22 mouse cellular contexts compared by ENCODE assay signal in genomic region chr7:98873316-98873715, GRCm38 (mm10). TPM values are rescaled to one million over a fixed set of nuclear protein-coding genes. Genes with fewer than 3 reads are reported as not detected.
A peak's percentile ranks its signal among the peaks of the same experiment; 100 is the strongest.
DNase-seq lines count a peak whose midpoint lies in the region; TF ChIP-seq lines count a peak whose summit lies in the region.
"Had no signal": no experiment of that assay in that cellular context is flagged by ENCODE, and none has a peak within 500 bp of the region (broad histone marks: within the 10 kb centered on the region; RNA-seq: fewer than 3 reads in every experiment).

No protein-coding gene starts in this region.

- H3K79me2 ChIP-seq in heart, adult 2 months (replicated peaks; ENCODE audit: control insufficient read depth, insufficient read depth, low read length) = no peaks in the 10 kb centered on the region

- no peak for TF ChIP-seq EP300 in heart, adult 2 months (IDR thresholded peaks at IDR 0.05; ENCODE audit: insufficient read depth, low read depth, low read length)

- 0 out of 2 replicates have a peak, but pooled peaks cover 2% of the 10 kb centered on the region for H3K36me3 ChIP-seq in ES-E14 (ENCODE audit: control insufficient read depth, insufficient read depth, low read length, poor library complexity, severe bottlenecking)
- no peaks in the 10 kb centered on the region for H3K36me3 ChIP-seq in heart, adult 2 months (ENCODE audit: control insufficient read depth, insufficient read depth, low read length)
- H3K36me3 ChIP-seq: embryonic facial prominence, embryonic 13.5 days; embryonic facial prominence, embryonic 15.5 days; forebrain, embryonic 10.5 days; forebrain, embryonic 12.5 days had no signal

- H3K4me1 ChIP-seq in ES-E14 (ENCODE audit: control insufficient read depth in 2 of 2, insufficient read depth in 2 of 2, low read length in 2 of 2, poor library complexity in 1 of 2) = peaks cover 11 to 25% of the 10 kb centered on the region in 2 experiments; a peak in 3 of 4 replicates
- peaks cover 2% of the 10 kb centered on the region; the same call in 1 of the 2 replicates for H3K4me1 ChIP-seq in heart, adult 2 months (ENCODE audit: control insufficient read depth, insufficient read depth, low read length)

- H3K27ac ChIP-seq in ES-E14 (ENCODE audit: insufficient read depth, low read depth, low read length, poor library complexity, severe bottlenecking) = no peak overlapping the region; the same call in 1 of the 2 replicates
- no peak overlapping the region for H3K27ac ChIP-seq in heart, adult 2 months
- H3K27ac ChIP-seq: embryonic facial prominence, embryonic 15.5 days; forebrain, embryonic 10.5 days; forebrain, embryonic 12.5 days had no signal

- 87% methylated on average over 12 of the region's 12 CpGs for WGBS in heart, adult 2 months

- in situ Hi-C loops in ES-E14 (cut with MboI; ENCODE audit: low sequenced_read_pairs in 2 of 2, unreplicated experiment in 2 of 2) = no loop called here

- peak overlapping the region; percentile 37; the same call in 1 of the 2 replicates for H3K9ac ChIP-seq in ES-E14 (ENCODE audit: insufficient read depth, low read depth, low read length, poor library complexity, severe bottlenecking)
- H3K9ac ChIP-seq in heart, adult 2 months (ENCODE audit: low read depth, low read length) = no peak overlapping the region
- H3K9ac ChIP-seq: embryonic facial prominence, embryonic 13.5 days; embryonic facial prominence, embryonic 15.5 days; forebrain, embryonic 12.5 days had no signal

- no peak for TF ChIP-seq POLR2A in heart, adult 2 months (IDR thresholded peaks at IDR 0.05; ENCODE audit: insufficient read depth, low read depth, low read length)

- intact Hi-C loops in heart, adult 2 months (cut with DNase I) = no loop called here

- DNase-seq in ES-CJ7 (ENCODE audit: low read depth, low spot score) (peak; percentile 52), ES-E14 (ENCODE audit: low read depth, low spot score) (no peak), ZHBTc4 (ENCODE audit: low read depth, low spot score) (peak; percentile 82)
- DNase-seq in thymus, postnatal 25 days = no peak
- DNase-seq in heart, adult 2 months = no peak
- DNase-seq: adrenal gland, adult 2 months; adrenal gland, postnatal 10 days; adrenal gland, postnatal 25 days; cerebellum, adult 11 months; cerebellum, adult 18-20 months; cerebellum, adult 8-10 months; cerebellum, adult 9-11 months; cerebellum, postnatal 14 days; cerebellum, postnatal 36 days; embryo, embryonic 11 days had no signal

- no peak for TF ChIP-seq CTCF in heart, adult 2 months (IDR thresholded peaks at IDR 0.05)

- H3K9me3 ChIP-seq in ES-E14 (ENCODE audit: control insufficient read depth, insufficient read depth, low read depth, low read length) = no peaks in the 10 kb centered on the region
- H3K9me3 ChIP-seq: embryonic facial prominence, embryonic 13.5 days; embryonic facial prominence, embryonic 15.5 days; forebrain, embryonic 10.5 days; forebrain, embryonic 12.5 days had no signal

- H3K4me3 ChIP-seq in ES-E14 (ENCODE audit: insufficient read depth in 1 of 2, low read depth in 1 of 2, low read length in 2 of 2, poor library complexity in 1 of 2, severe bottlenecking in 1 of 2) = no peak overlapping the region
- no peak overlapping the region for H3K4me3 ChIP-seq in heart, adult 2 months
- H3K4me3 ChIP-seq: embryonic facial prominence, embryonic 13.5 days; embryonic facial prominence, embryonic 15.5 days; erythroblast, embryonic 14.5 days; forebrain, embryonic 10.5 days; forebrain, embryonic 12.5 days had no signal

- no peaks in the 10 kb centered on the region for H3K27me3 ChIP-seq in heart, adult 2 months (ENCODE audit: control insufficient read depth, insufficient read depth, low read length)
- H3K27me3 ChIP-seq: embryonic facial prominence, embryonic 15.5 days had no signal

TF ChIP-seq in ES-E14, 5 proteins besides CTCF, POLR2A, EP300 and RAD21:
- no peak for TF ChIP-seq ZC3H11A (IDR thresholded peaks at IDR 0.05; ENCODE audit: borderline replicate concordance, low read depth, low read length)
- TF ChIP-seq CHD2 (IDR thresholded peaks at IDR 0.05; ENCODE audit: low read depth, low read length) = no peak
- TF ChIP-seq ZNF384 (IDR thresholded peaks at IDR 0.05; ENCODE audit: low read depth, low read length) = no peak
- TF ChIP-seq MAFK (IDR thresholded peaks at IDR 0.05; ENCODE audit: insufficient read depth, low read depth, low read length) = no peak
- TF ChIP-seq HCFC1 (IDR thresholded peaks at IDR 0.05; ENCODE audit: borderline replicate concordance, insufficient read depth, low read length) = no peak

RNA-seq across cellular contexts. Expression of gene Wnt11, which starts 38.4 kb away (rescaled TPM):
- 2.3 and 3.5 TPM in 2 replicates for total RNA-seq in ES-E14 (2012; rRNA removed)
- total RNA-seq in heart, adult 2 months (2021) = 1 to 10 TPM; 4.8 to 7.3 TPM
- polyA plus RNA-seq in heart, adult 2 months (2012; rRNA removed) = 6.2 and 9.0 TPM in 2 replicates
- total RNA-seq: common myeloid progenitor, adult 5-6 weeks; MEL had no signal
- polyA plus RNA-seq: erythroblast, embryonic 14.5 days had no signal

Comparison
In these comparisons a context has a peak if more than half of its experiments do, and no peak if none do; other contexts are left out.
1. DNase-seq: peak in ES-CJ7 (single experiment) and ZHBTc4 (single experiment); none in ES-E14 (single experiment), thymus, postnatal 25 days (single experiment) and heart, adult 2 months (0 of 2).